Comparison of ENCODE assay signal across 8 mouse cellular contexts in the genomic region with DNA sequence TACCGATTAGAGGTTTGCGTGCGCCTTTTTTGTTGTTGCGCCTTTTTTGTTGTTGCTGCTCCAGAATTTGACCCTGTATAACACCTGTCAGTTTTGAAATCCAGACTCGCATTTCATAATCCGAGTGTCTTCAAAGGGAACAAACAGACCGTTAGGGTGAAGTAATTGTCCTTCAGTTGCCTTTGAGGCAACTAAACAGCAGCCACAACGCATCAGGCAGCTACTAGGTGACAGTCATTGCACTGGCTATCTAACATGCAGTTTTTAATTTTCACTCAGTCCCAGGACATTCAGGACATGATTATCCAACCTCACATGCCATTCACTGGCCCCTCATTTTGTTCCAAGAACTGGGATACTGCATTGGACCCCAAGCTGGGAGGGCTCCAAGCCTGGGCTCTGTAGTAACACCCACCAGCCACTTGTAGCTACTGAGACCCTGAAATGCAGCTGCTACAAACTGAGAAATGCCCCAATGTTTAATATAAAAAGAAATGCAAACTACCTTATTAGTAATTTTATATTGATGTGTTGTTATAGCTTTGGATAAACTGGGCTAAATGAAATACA. TPM values are rescaled to one million over a fixed set of nuclear protein-coding genes. Genes with fewer than 3 reads are reported as not detected.
DNase-seq lines count a peak whose midpoint lies in the region; ATAC-seq and TF ChIP-seq lines count a peak whose summit lies in the region.

No protein-coding gene starts in this region.

- H3K4me2 ChIP-seq in limb, embryonic 12.5 days = peak overlapping the region; percentile 70

- H3K9me3 ChIP-seq in limb, embryonic 12.5 days = no peaks in the 10 kb centered on the region

- no peak for TF ChIP-seq CTCF in embryonic fibroblast, embryonic 13.5 days (IDR thresholded peaks at IDR 0.05; ENCODE audit: borderline replicate concordance, insufficient read depth, low read length)
- TF ChIP-seq CTCF in olfactory bulb, adult 2 months (IDR thresholded peaks at IDR 0.05; ENCODE audit: insufficient read depth, low read depth, low read length) = no peak

- WGBS in limb, embryonic 12.5 days = under 1% methylated on average over 8 of the region's 8 CpGs
- under 1% methylated on average over 8 of the region's 8 CpGs for WGBS in olfactory bulb, adult 2 months

- DNase-seq in gastrocnemius, postnatal 25 days = peak; percentile 14
- DNase-seq in gastrocnemius, adult 8-10 months (ENCODE audit: low spot score in 2 of 2) = no peak
- DNase-seq in B cell, adult 2 months = peak; percentile 20
- no peak for DNase-seq in c-Kit-positive CD71-positive TER-119-positive erythroid progenitor cells, embryonic 14.5 days (ENCODE audit: low spot score)
- DNase-seq in adrenal gland, postnatal 36 days = no peak

- H3K27me3 ChIP-seq in limb, embryonic 12.5 days = no peaks in the 10 kb centered on the region

- ATAC-seq in limb, embryonic 12.5 days (ENCODE audit: insufficient number of reproducible peaks, insufficient read depth, low FRiP score, low TSS enrichment, low read depth) = peak; percentile 9; the same call in 1 of the 2 replicates

- H3K4me3 ChIP-seq in embryonic fibroblast, embryonic 13.5 days (ENCODE audit: insufficient read depth, low read length) = peak overlapping the region; percentile 16; the same call in 1 of the 2 replicates
- peak overlapping the region; percentile 89 for H3K4me3 ChIP-seq in limb, embryonic 12.5 days (replicated peaks)
- peak overlapping the region; percentile 99 for H3K4me3 ChIP-seq in olfactory bulb, adult 2 months (ENCODE audit: insufficient read depth, low read depth, low read length)

- no peak overlapping the region for H3K9ac ChIP-seq in limb, embryonic 12.5 days (replicated peaks)

- peaks cover 12% of the 10 kb centered on the region; the same call in 1 of the 2 replicates for H3K4me1 ChIP-seq in embryonic fibroblast, embryonic 13.5 days (ENCODE audit: control insufficient read depth, insufficient read depth, low read length)
- H3K4me1 ChIP-seq in limb, embryonic 12.5 days (replicated peaks) = peaks cover 9% of the 10 kb centered on the region
- H3K4me1 ChIP-seq in olfactory bulb, adult 2 months (ENCODE audit: control insufficient read depth, insufficient read depth, low read length) = peaks cover 15% of the 10 kb centered on the region

- peak overlapping the region; percentile 14; the same call in 1 of the 2 replicates for H3K27ac ChIP-seq in embryonic fibroblast, embryonic 13.5 days (ENCODE audit: insufficient read depth, low read length)
- H3K27ac ChIP-seq in limb, embryonic 12.5 days = no peak overlapping the region
- H3K27ac ChIP-seq in olfactory bulb, adult 2 months (ENCODE audit: insufficient read depth, low read depth, low read length) = peak overlapping the region; percentile 57; the same call in 1 of the 2 replicates

- H3K36me3 ChIP-seq in limb, embryonic 12.5 days = peaks cover 32% of the 10 kb centered on the region

- no peak for TF ChIP-seq POLR2A in embryonic fibroblast, embryonic 13.5 days (IDR thresholded peaks at IDR 0.05; ENCODE audit: low read depth, low read length)
- TF ChIP-seq POLR2A in olfactory bulb, adult 2 months (IDR thresholded peaks at IDR 0.05; ENCODE audit: insufficient read depth, low read depth, low read length) = no peak

RNA-seq across cellular contexts. Expression of gene Mfn2, which starts 0.7 kb away (rescaled TPM):
- total RNA-seq in gastrocnemius, postnatal 25 days (2021) = 100 to 1,000 TPM; 346 to 413 TPM
- 100 to 1,000 TPM; 389 to 516 (median 444) TPM for total RNA-seq in gastrocnemius, adult 8-10 months (2022)
- 55.3 and 60.2 TPM in 2 replicates for polyA plus RNA-seq in embryonic fibroblast, embryonic 13.5 days (2011; ENCODE audit: insufficient read length, low read depth, missing spikeins)
- polyA plus RNA-seq in limb, embryonic 12.5 days (2016; fragmentation: Nextera tagmentation; extraction: Ambion mirVana) = 32.3 and 32.5 TPM in 2 replicates
- polyA plus RNA-seq in olfactory bulb, adult 2 months (2012; ENCODE audit: insufficient read depth, insufficient read length, low replicate concordance, missing spikeins) = not detected in 2 replicates
- 100 to 1,000 TPM; 150 to 219 TPM for total RNA-seq in adrenal gland, postnatal 36 days (2021)

RNA-seq across cellular contexts. Expression of gene Plod1, which starts 31.4 kb away (rescaled TPM):
- total RNA-seq in gastrocnemius, postnatal 25 days (2021) = 10 to 100 TPM; 25.2 to 28.9 TPM
- total RNA-seq in gastrocnemius, adult 8-10 months (2022) = 10 to 100 TPM; 14.7 to 17.0 (median 15.5) TPM
- 53.3 and 64.4 TPM in 2 replicates for polyA plus RNA-seq in embryonic fibroblast, embryonic 13.5 days (2011; ENCODE audit: insufficient read length, low read depth, missing spikeins)
- 51.2 and 56.3 TPM in 2 replicates for polyA plus RNA-seq in limb, embryonic 12.5 days (2016; fragmentation: Nextera tagmentation; extraction: Ambion mirVana)
- not detected in 2 replicates for polyA plus RNA-seq in olfactory bulb, adult 2 months (2012; ENCODE audit: insufficient read depth, insufficient read length, low replicate concordance, missing spikeins)
- 10 to 100 TPM; 35.1 to 47.1 TPM for total RNA-seq in adrenal gland, postnatal 36 days (2021)

RNA-seq across cellular contexts. Expression of gene 2510039O18Rik, which starts 35.5 kb away (rescaled TPM):
- 10 to 100 TPM; 19.1 to 20.0 TPM for total RNA-seq in gastrocnemius, postnatal 25 days (2021)
- total RNA-seq in gastrocnemius, adult 8-10 months (2022) = 10 to 100 TPM; 19.8 to 21.4 (median 20.5) TPM
- polyA plus RNA-seq in embryonic fibroblast, embryonic 13.5 days (2011; ENCODE audit: insufficient read length, low read depth, missing spikeins) = 33.0 and 36.8 TPM in 2 replicates
- polyA plus RNA-seq in limb, embryonic 12.5 days (2016; fragmentation: Nextera tagmentation; extraction: Ambion mirVana) = 23.5 and 26.0 TPM in 2 replicates
- polyA plus RNA-seq in olfactory bulb, adult 2 months (2012; ENCODE audit: insufficient read depth, insufficient read length, low replicate concordance, missing spikeins) = not detected in 2 replicates
- total RNA-seq in adrenal gland, postnatal 36 days (2021) = 10 to 100 TPM; 48.1 to 51.0 TPM

RNA-seq across cellular contexts. Expression of gene Fv1, which starts 36.4 kb away (rescaled TPM):
- 1 to 10 TPM; 4.7 to 5.5 TPM for total RNA-seq in gastrocnemius, postnatal 25 days (2021)
- total RNA-seq in gastrocnemius, adult 8-10 months (2022) = 1 to 10 TPM; 5.1 to 9.2 (median 6.7) TPM
- polyA plus RNA-seq in embryonic fibroblast, embryonic 13.5 days (2011; ENCODE audit: insufficient read length, low read depth, missing spikeins) = 4.7 and 6.4 TPM in 2 replicates
- polyA plus RNA-seq in limb, embryonic 12.5 days (2016; fragmentation: Nextera tagmentation; extraction: Ambion mirVana) = 14.1 and 14.8 TPM in 2 replicates
- polyA plus RNA-seq in olfactory bulb, adult 2 months (2012; ENCODE audit: insufficient read depth, insufficient read length, low replicate concordance, missing spikeins) = not detected in 2 replicates
- 10 to 100 TPM in 1 of 2 experiments, 1 to 10 TPM in 1; 9.8 to 10.2 TPM for total RNA-seq in adrenal gland, postnatal 36 days (2021)

RNA-seq across cellular contexts. Expression of gene Miip, which starts 36.6 kb away (rescaled TPM):
- total RNA-seq in gastrocnemius, postnatal 25 days (2021) = 1 to 10 TPM; 4.3 to 4.4 TPM
- 1 to 10 TPM; 3.6 to 5.1 (median 4.8) TPM for total RNA-seq in gastrocnemius, adult 8-10 months (2022)
- polyA plus RNA-seq in embryonic fibroblast, embryonic 13.5 days (2011; ENCODE audit: insufficient read length, low read depth, missing spikeins) = 19.7 and 26.8 TPM in 2 replicates
- 48.4 and 49.1 TPM in 2 replicates for polyA plus RNA-seq in limb, embryonic 12.5 days (2016; fragmentation: Nextera tagmentation; extraction: Ambion mirVana)
- polyA plus RNA-seq in olfactory bulb, adult 2 months (2012; ENCODE audit: insufficient read depth, insufficient read length, low replicate concordance, missing spikeins) = 626 TPM in 1 of 2 replicates, not detected in the other
- 10 to 100 TPM; 16.0 to 20.6 TPM for total RNA-seq in adrenal gland, postnatal 36 days (2021)

Comparison
In these comparisons a context has a peak if more than half of its experiments do, and no peak if none do; other contexts are left out.
1. DNase-seq: peak in gastrocnemius, postnatal 25 days (single experiment) and B cell, adult 2 months (2 of 2); none in gastrocnemius, adult 8-10 months (0 of 2), c-Kit-positive CD71-positive TER-119-positive erythroid progenitor cells, embryonic 14.5 days (single experiment) and adrenal gland, postnatal 36 days (0 of 2).
2. H3K4me3 ChIP-seq: peak in every context shown above with its lines; median percentile 99 in olfactory bulb, adult 2 months; 89 in limb, embryonic 12.5 days; 16 in embryonic fibroblast, embryonic 13.5 days.